Mouse (Mus musculus) ES-E14 (cell line): ENCODE results near the gene Pou3f3. TPM values are rescaled to one million over a fixed set of nuclear protein-coding genes. Genes with fewer than 3 reads are reported as not detected.

Experiments used
- DNase-seq: peaks from one replicate; pipeline ENCODE4 v3.0.0-alpha.2; 2013; ENCODE audit warnings: low read depth, low spot score
- H3K27ac ChIP-seq: 2 replicates; pipeline ENCODE4 v1.5.1; 2012; ENCODE audit warnings: low read depth, mild to moderate bottlenecking, low read length, moderate library complexity, mixed read lengths; ENCODE audit not compliant: poor library complexity, insufficient read depth, severe bottlenecking
- H3K36me3 ChIP-seq: 2 replicates; pipeline ENCODE4 v1.6.1; 2012; ENCODE audit warnings: mild to moderate bottlenecking, low read length, moderate library complexity, mixed read lengths; ENCODE audit not compliant: control insufficient read depth, poor library complexity, insufficient read depth, severe bottlenecking
- H3K4me1 ChIP-seq, 2 experiments: fragments of 150-350 bp in 1 of 2; sonication (generic) in 1 of 2; 2 replicates each; pipeline ENCODE4 v1.6.1; 2012; ENCODE audit warnings: low read length in 2 of 2, mild to moderate bottlenecking in 1 of 2, mixed read lengths in 1 of 2; ENCODE audit not compliant: control insufficient read depth in 2 of 2, insufficient read depth in 2 of 2, poor library complexity in 1 of 2
- H3K4me3 ChIP-seq, 2 experiments: fragments of 150-350 bp in 1 of 2; sonication (generic) in 1 of 2; 2 replicates each; pipeline ENCODE4 v1.5.1; 2012; ENCODE audit warnings: low read length in 2 of 2, low read depth in 1 of 2, mild to moderate bottlenecking in 1 of 2, mixed read lengths in 1 of 2; ENCODE audit not compliant: insufficient read depth in 1 of 2, poor library complexity in 1 of 2, severe bottlenecking in 1 of 2
- H3K9ac ChIP-seq: 2 replicates; pipeline ENCODE4 v1.6.1; 2012; ENCODE audit warnings: low read depth, mild to moderate bottlenecking, low read length, mixed read lengths; ENCODE audit not compliant: poor library complexity, insufficient read depth, severe bottlenecking
- H3K9me3 ChIP-seq: fragments of 150-350 bp; sonication (generic); 2 replicates; pipeline ENCODE4 v1.6.1; 2012; ENCODE audit warnings: low read depth, mild to moderate bottlenecking, low read length; ENCODE audit not compliant: control insufficient read depth, insufficient read depth
- CHD2 ChIP-seq: IDR thresholded peaks from 2 replicates; pipeline ENCODE4 v1.6.1; 2014; ENCODE audit warnings: mild to moderate bottlenecking, low read depth, low read length, inconsistent platforms
- HCFC1 ChIP-seq: IDR thresholded peaks from 2 replicates; pipeline ENCODE4 v1.6.1; 2012; ENCODE audit warnings: low read length, inconsistent platforms, borderline replicate concordance; ENCODE audit not compliant: insufficient read depth
- MAFK ChIP-seq: IDR thresholded peaks from 2 replicates; pipeline ENCODE4 v1.6.1; 2014; ENCODE audit warnings: mild to moderate bottlenecking, low read depth, low read length, inconsistent platforms; ENCODE audit not compliant: insufficient read depth
- ZC3H11A ChIP-seq: IDR thresholded peaks from 2 replicates; pipeline ENCODE4 v1.6.1; 2012; ENCODE audit warnings: low read depth, mild to moderate bottlenecking, inconsistent platforms, low read length, borderline replicate concordance
- ZNF384 ChIP-seq: IDR thresholded peaks from 2 replicates; pipeline ENCODE4 v1.6.1; 2012; ENCODE audit warnings: low read depth, low read length, inconsistent platforms
- in situ Hi-C, 2 experiments: fragments of 600-800 bp; cut with MboI; formaldehyde crosslinking; loops; one replicate each; pipeline ENCODE4 v1.15.1; 2025; ENCODE audit warnings: low sequenced_read_pairs in 2 of 2, inconsistent platforms in 1 of 2; ENCODE audit not compliant: unreplicated experiment in 2 of 2
- total RNA-seq: library from RNA; depleted of rRNA; stranded (reverse); fragments of 300-350 nt; gene quantifications from 2 replicates; pipeline ENCODE4 v1.2.3, GENCODE M21; 2012

Pou3f3 gene
- total RNA-seq, 1 experiment, result 0.31 TPM

DNA sequence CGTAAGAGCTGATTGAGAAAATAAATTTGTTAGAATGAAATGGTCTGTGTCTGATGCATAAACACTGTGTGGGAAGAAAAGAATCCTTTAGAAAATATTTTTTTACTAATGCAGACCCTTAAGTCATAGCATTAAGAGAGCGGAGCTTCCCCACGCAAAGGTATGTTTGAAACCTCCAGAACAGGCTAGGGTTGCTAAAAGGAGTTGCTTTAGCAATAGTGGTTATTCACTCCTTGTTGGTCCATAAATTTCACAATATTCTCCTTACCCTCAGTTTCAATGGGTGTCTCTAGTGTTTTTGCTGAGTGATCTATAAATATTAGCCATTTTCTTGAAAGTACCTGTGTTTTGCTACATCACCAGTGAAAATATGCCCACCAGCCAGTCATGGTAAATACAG is 4.6 kb downstream of the Pou3f3 start:
- Histone ChIP-seq H3K27ac (no peak overlapping the region), H3K9me3 (no peaks in the 10 kb centered on the region), H3K9ac (no peak overlapping the region), H3K36me3 (no peaks in the 10 kb centered on the region), H3K4me3 (no peak overlapping the region), H3K4me1 (peaks cover 0 to 8% of the 10 kb centered on the region in 2 experiments; a peak in 1 of 4 replicates)
- no peak for TF ChIP-seq CHD2
- no peak for TF ChIP-seq MAFK
- no peak for TF ChIP-seq ZNF384
- TF ChIP-seq HCFC1, result no peak
- TF ChIP-seq ZC3H11A, result no peak
- in situ Hi-C loops, result no loop called here
- no peak for DNase-seq

DNA sequence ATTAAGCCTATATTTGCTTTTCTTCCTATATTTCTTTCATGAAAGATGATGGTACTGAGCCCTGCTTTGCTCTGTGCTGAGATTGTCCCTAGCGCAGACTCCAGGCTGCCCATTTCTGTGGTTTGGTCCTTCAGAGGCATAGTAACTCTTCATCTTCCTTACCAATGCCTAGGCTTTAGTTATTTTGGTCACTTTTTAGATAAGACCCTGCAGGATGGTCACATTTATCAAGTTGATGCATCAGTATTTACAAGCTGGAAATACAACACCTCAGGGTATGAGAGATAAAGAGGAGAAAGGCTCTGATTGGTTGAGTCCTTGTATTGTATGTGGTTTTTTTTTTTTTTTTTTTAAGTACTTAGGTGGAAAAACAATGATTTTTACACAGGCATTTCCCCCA is 5.2 kb downstream of the Pou3f3 start:
- Histone ChIP-seq H3K9ac (no peak overlapping the region), H3K4me1 (peaks cover 0 to 8% of the 10 kb centered on the region in 2 experiments; a peak in 1 of 4 replicates), H3K9me3 (no peaks in the 10 kb centered on the region), H3K27ac (no peak overlapping the region), H3K36me3 (no peaks in the 10 kb centered on the region), H3K4me3 (no peak overlapping the region)
- no peak for DNase-seq
- TF ChIP-seq ZC3H11A (no peak), HCFC1 (no peak), MAFK (no peak), ZNF384 (no peak), CHD2 (no peak)
- in situ Hi-C loops, result no loop called here

DNA sequence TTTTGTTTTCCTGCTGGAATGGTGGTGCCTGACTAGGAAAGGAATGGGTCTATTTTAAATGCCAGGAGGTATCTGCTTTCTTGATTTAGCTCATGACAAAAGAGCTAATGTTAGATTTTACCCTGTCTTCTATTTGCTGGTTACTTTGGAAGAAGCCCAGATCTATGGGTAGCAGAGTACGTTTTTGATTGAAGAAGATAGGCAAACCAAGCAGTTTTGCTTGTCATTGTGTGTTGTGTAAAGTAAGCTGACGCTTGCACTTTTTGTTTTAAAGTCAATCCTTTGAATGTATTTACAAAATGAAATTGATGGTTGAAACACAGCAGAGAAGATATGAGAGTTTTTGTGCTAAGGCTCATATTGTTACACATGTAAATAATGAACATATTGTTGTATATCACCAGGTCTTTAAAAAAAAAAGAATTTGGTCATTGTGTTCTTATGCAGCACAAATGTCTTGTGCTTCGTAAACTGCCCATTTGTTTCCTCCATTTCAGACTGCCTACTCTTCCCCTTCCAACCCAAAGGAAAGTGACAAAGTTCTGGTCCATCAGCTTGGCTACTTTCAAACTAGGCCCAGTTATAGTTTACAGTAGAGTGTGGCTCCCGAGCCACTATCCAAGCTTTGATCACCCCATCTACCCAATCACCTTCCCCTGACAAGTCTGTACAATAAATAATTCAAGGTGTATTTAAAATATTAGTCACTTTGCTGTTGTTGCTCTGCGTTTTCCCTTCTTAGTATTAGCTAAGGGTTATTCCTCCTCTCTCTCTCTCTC is 6.5 kb downstream of the Pou3f3 start:
- Histone ChIP-seq H3K9ac (no peak overlapping the region), H3K36me3 (no peaks in the 10 kb centered on the region), H3K4me3 (no peak overlapping the region), H3K4me1 (peaks cover 0 to 7% of the 10 kb centered on the region in 2 experiments; a peak in 1 of 4 replicates), H3K9me3 (no peaks in the 10 kb centered on the region), H3K27ac (no peak overlapping the region)
- DNase-seq, result no peak
- in situ Hi-C loops, result no loop called here
- TF ChIP-seq HCFC1 (no peak), MAFK (no peak), CHD2 (no peak), ZC3H11A (no peak), ZNF384 (no peak)

DNA sequence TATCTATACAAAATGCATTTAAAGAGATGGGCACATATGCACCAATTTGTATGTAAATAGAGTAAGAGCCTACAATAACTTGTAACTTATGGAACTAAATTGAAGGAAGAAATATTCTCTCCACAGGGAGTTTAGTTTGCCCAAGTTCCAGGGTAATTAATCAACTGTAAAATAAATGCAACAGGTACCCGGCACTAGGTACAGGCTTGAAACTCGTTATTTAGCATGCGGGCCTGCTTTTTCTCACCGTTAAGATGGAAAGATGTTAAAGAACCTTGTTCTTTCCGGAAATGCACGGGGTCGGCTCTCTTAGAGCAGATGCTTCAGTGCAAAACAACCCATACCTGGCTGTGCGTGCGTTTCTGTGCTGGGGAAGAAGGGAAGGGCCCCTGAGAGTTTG is 7.4 kb downstream of the Pou3f3 start:
- no peak for DNase-seq
- no peak overlapping the region for H3K27ac ChIP-seq
- no peaks in the 10 kb centered on the region for H3K9me3 ChIP-seq
- no peaks in the 10 kb centered on the region for H3K36me3 ChIP-seq
- no peak overlapping the region for H3K9ac ChIP-seq
- in situ Hi-C loops, result no loop called here
- no peak for TF ChIP-seq MAFK
- no peak for TF ChIP-seq ZNF384
- no peak for TF ChIP-seq ZC3H11A
- no peak for TF ChIP-seq HCFC1
- no peak for TF ChIP-seq CHD2
- H3K4me1 ChIP-seq, result peaks cover 0 to 5% of the 10 kb centered on the region in 2 experiments; a peak in 1 of 4 replicates
- no peak overlapping the region for H3K4me3 ChIP-seq

DNA sequence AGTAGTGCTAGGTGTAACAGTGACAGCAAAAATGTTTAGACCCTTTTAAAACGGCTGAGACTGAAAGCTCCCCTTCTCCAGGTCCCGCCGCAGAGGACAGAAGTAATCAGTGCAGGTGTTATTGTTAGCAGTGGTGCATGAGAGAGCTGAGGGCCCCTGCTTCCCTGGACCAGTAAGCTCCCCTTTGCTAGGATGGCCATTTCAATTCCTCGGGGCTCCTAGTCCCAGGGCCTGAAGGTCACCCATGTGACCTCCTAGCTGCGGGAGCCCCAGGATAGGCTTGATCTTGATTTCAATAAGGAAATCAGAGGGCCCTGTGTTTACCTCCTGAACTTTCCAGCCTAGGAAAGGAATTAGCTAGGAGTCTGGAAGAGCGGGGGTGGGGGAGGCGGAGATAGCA is 7.9 kb downstream of the Pou3f3 start:
- Histone ChIP-seq H3K4me1 (peaks cover 0 to 5% of the 10 kb centered on the region in 2 experiments; a peak in 1 of 4 replicates), H3K27ac (no peak overlapping the region), H3K4me3 (no peak overlapping the region), H3K9ac (no peak overlapping the region), H3K36me3 (no peaks in the 10 kb centered on the region), H3K9me3 (no peaks in the 10 kb centered on the region)
- no peak for DNase-seq
- no peak for TF ChIP-seq MAFK
- no peak for TF ChIP-seq ZNF384
- no peak for TF ChIP-seq CHD2
- TF ChIP-seq HCFC1, result no peak
- TF ChIP-seq ZC3H11A, result no peak
- in situ Hi-C loops, result no loop called here
